Mouse (Mus musculus): ENCODE measurements around the gene Kif2c.
A peak's percentile ranks its signal among the peaks of the same experiment; 100 is the strongest.

The Kif2c gene

DNA sequence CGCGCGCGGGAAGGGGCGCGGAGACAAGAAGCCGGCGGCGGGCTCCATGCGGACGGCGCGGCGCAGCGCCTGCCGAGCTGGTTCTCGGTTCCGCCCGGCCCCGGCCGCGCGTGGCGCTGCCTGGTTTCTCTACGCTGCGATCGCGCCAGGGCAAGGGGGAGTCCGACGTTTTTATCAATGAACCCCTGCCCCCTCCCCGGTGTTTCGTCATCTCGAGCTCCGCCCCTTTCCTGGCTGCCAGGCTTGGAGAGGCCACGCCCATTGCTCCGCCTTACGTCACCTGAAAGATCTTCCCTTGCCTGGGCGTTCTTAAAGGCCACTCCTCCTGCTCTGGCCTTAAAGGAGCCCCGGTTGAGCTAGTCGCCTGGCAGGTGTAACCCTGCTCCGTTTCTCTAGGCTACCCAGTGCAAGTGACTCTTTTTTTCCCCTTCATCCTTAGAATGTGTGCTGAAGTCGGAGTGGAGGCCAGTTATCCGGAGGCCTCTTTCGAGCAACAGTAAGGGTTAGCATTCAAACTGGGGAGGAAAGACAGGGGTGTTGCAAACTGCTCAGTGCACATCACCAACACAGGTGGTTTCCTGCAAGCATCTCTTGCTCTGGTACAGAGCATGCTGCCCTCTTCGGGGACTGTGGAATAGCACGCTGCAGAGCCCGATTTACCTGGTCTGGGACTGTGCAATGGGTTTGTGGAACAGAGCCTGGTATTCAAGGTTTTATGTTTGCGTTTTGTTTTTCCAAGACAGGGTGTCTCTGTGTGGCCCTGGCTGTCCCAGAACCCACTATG is 48.4 kb downstream of the Kif2c start, which contains the start of gene Plk3:
Gene Plk3 (minus strand): TSS at position 147 of the 784 bp plus-strand sequence.
- DNase-seq, result peak; percentile 99

DNA sequence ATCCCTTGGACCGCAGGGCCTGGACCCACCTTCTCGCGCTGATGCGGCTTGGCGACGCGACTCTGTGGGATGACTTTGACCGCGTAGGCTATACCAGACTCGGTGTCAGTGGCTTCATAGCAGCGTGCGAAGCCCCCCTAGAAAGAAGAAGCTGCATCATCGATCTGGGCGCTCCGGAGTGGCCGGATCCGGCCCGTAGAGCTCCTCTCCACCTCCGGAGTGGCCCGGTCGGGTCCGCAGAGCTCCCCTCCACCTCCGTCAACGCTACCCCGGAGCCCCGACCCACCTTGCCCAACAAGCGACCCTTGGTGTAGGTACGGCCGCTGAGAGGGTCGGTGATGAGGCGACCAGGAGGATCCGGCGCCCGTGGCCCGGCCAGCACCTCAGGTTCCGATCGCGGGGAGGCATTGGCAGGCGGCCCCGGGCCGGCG is 49.1 kb downstream of the Kif2c start:
- DNase-seq, result no peak

GRCm38 (mm10) chr4:117132794-117133143 is 49.7 kb downstream of the Kif2c start:
- no peak for DNase-seq

GRCm38 (mm10) chr4:117131890-117132793 is 50.3 kb downstream of the Kif2c start:
- DNase-seq, result peak; percentile 61 to 79

GRCm38 (mm10) chr4:117131198-117131597 is 51.2 kb downstream of the Kif2c start:
- no peak for DNase-seq

DNA sequence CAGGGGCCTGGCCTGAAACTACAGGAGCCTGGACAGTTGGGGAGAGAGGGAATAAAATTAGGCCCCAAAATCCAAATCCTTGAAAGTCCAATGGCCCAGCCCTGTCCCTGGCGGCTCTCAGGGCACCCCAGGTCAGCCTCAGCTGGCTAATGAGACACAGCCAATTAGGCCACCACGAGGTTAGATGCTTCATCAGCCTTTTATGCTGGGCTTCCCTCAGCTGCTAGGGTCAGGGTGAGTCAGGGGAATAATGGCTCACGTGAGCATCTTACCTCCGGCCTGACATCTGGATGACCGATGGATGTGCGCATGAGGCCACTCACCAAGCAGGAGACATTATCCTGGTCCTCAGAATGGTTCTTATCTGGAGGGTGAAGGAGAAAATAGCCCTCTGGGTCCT is 51.6 kb downstream of the Kif2c start:
- DNase-seq, result no peak

GRCm38 (mm10) chr4:117127991-117128686 is 54.3 kb downstream of the Kif2c start:
- no peak for DNase-seq

DNA sequence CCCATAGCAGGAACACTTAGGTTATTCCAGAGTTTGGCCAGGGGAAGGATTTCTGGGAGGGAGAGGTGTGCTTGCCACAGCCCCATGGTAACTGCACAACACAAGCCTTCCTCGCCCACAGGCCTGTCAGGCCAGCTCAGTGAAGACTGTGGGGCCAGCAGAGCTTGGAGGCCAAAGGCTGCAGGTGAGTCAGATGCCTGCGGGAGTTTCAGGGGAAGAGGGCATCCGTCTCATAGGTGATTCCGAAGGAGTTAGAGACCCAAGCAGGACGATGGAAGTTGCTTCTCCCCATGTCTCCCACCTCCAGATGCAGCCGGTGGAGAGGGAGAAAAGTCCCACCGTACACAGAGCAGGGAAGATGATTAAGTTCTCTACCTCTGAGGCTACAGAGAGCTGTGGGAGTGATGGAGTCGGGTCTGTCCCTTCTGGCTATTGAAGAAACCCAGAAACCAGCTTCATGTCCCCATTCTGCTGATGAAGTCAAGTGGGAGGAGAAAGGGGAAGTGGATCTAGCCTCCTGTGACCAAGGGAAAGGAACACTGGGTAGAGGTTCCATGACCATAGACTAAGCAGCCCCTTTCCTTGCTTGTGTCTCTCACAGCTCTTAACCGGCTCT is 55.7 kb downstream of the Kif2c start, which contains the start of gene Tctex1d4:
Gene Tctex1d4 (plus strand): TSS at position 120 of the 616 bp plus-strand sequence.
- DNase-seq, result no peak

DNA sequence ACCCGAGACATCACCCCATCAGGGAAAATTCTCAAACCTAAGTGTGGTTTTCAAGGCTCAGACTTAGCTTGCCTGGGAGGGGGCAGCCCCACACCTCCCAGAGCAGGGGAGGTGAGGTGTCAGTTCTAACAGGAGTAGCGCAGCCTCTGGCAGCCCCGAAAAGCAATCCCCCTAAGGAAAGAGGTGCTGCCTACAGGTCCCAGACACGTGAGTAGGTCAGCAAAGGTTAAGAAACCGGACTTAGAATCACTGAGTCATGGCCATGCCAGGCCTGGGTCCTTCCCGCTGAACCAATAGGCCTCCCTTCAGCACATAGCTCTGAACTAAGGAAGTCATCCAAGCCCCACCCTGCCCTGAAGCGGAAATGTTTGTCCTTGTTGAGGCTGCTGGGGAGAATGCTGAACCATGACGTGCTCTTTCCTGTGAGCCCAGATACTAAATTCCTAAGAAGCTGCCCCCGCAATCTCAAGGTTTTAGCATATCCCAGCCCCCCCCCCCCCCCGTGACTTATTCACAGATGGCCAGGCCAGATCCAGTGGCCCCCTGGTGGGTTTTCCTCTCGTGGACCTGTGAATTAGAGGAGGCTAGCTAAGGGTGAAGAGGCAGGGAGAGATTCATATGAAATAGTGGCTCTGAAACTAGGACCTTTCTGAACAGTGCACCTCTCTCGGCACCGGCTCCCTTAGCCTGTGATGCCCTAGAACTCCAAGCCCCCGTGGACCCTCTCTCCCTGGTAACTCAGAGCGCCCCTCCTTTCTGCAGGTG is 56.3 kb downstream of the Kif2c start:
- peak; percentile 59 for DNase-seq

- DNase-seq, result peak; percentile 92 to 94
These were observed 57.0 kb downstream of the Kif2c start, which contains the start of gene Btbd19 for GRCm38 (mm10) chr4:117125348-117125909. Gene Btbd19 (minus strand): TSS chr4:117125725.

DNA sequence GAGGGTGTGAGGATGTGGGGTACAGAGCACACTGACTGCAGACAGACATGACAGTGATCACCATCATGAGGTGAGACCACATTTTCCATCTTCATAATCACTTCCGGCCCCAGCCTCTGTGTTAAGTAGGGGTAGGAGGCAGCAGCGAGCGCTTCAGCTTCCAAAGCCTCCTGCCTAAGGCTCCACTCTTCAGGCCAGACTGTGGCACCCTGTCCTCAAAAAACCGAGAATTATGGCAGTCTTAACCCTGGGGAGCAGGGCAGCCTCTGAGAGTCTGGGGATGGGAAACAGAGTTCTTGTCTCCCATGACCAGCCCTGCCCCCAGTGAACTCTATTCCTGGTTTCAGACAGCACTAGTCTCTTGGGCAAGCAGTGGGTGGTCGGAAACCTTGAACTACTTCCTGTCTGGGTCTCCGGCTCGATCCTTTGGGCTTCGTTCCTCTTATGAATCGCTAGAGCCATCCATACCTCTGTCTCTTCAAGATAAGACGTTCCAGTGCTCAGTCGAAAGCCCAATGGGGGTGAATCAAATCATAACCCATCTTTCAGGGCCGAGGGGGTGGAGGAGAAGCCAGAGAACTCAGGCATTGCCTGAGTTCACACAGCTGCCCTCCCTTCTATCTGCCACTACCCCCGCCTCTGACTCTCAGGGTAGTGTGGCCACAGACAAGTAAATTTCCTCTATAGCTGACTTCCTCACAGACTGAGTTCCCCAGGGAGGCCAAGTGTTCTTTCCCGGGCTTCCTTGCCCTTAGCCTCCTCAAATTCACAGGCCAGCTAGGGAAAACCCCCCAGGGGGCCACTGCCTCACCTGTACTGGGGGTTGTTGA is 57.7 kb downstream of the Kif2c start:
- peak; percentile 27 to 49 for DNase-seq

DNA sequence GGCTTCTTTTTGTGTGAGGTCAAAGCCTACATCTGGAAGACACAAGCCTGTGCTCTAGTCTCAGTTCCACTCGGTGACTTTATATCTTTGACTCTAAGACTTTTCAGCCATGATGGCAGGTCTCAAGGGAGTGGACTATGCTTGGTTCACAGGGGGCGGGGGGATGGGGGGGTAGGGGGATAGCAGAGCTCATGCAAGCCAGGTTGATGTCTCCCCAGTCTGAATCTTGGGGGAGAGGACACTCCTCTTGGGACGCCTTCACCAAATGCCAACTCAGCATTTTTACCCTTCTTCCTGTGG is 58.3 kb downstream of the Kif2c start:
- DNase-seq, result no peak

DNA sequence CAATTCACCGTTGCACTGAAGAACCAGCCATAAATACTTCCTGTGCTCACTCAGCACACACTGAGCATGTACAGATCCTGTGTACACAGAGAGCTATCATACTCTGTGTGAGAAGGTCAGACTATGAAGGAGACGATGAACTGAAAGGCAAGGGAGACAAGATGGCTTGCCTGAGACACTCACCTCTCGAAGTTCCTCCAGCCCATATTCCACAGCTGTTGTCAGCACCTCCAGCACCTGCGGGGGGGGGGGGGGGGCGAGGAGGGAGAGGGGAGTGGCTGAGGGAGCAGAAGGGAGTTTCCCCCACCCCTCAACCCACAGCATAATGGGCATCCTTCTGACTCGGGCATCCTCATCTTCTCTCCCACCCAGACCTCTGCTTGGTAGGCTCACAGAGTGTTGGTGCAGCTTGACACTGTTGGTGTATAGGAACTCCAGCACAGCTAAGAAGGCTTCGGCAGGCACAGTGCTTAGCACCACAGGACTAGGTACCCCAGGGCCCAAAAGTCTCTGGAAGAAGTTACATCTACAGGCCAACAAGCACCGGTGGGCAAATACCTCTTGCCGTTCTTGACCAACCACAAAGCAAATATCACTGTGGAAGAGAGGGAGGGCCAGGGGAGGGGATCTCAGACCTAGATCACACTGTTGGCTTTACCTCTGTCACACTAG is 58.8 kb downstream of the Kif2c start:
- no peak for DNase-seq

- no peak for DNase-seq
These were observed 60.2 kb downstream of the Kif2c start for GRCm38 (mm10) chr4:117122209-117122608.

DNA sequence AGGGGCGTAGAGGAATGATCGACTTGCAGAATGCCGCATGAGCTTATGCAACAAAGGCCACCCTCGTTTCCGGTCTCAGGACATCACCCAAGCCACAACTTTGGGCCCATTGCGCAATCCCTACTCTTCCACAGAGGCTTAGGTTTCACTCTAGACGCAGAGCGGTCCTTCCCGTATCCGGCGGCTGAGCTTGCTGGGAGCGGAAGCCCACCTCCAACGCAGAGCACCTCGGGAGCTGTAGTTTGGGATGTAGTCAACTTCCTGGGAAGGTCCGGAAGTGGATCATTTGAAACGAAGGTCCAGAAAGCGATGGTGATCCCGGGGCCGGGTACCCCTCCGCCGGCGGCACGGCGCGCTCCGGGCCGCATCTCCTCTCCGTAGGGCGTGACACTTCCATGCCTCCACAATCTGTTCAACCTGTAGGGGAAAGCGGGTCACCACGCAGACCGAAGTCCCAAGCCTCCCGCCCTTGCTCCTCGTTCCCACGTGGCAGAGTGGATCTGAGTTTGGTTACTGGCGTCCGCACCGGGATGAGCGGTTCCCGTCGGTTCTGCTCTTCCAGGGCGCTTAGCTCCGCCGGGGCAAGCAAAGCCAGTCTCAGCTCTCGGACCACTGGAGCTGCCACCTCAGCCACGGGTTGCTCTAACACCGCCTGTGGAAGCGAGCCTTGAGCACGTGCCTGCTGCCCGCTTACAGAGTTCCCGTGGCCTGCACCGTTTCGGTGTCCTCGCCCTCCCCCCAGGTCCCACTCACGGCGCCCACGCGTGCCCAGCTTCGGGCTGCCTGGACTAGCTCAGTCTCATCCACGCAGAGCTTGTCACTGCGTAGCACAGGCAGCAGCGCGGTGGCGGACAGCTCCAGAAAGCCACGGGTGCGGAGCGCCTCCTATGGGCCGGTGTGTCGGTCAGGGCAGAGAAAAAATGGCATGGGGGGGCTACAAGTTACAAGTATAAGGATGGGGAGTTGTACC is 61.7 kb downstream of the Kif2c start:
- DNase-seq, result peak; percentile 92 to 94

DNA sequence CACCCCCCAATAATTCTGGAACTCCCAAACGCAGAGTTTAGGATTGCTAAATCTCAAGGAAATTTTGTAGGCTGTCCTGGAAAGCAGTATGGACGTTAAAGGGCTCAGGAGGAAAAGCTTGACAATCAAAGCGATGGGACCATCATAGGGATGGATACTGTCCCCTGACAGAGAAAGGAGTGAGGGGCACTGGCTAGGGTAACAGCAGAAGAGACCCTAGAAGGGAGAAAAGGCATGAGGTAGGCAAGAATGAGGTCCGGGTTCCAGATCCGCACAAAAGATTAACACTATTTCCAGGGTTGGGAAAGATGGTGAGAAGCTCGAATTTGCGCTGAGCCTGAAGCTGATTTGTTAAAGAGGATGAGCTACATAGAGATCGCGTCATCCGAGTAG is 62.4 kb downstream of the Kif2c start:
- no peak for DNase-seq

DNA sequence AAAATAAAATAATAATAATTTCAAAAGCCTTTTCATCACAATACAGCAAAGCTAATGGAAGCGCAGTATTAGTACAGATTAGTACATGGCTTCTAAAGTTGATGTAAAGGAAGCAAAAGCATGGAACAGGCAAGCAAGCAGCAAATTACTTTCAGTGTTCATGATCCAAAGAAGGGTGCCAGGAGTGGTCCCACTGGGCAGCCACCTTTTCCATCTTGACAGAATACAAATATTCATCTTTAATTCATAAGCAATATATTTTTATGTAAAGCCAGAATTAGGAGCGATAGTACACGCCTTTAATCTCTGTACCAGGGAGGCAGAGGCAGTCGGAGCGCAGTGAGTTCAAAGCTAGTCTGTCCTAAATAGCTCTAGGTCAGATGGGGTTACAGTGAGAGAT is 62.8 kb downstream of the Kif2c start:
- peak in 1 of 2 experiments; percentile 32 for DNase-seq

- DNase-seq, result no peak
These were observed 64.5 kb downstream of the Kif2c start for GRCm38 (mm10) chr4:117117931-117118330.

GRCm38 (mm10) chr4:117115592-117115991 is 66.8 kb downstream of the Kif2c start:
- peak in 1 of 2 experiments; percentile 1 for DNase-seq
